Comparison of ENCODE assay signal across 22 mouse cellular contexts in genomic region chr1:168783851-168784250, GRCm38 (mm10).
"Had no signal": no experiment of that assay in that cellular context is flagged by ENCODE, and none has a peak within 500 bp of the region (broad histone marks: within the 10 kb centered on the region; RNA-seq: fewer than 3 reads in every experiment).

No protein-coding gene starts in this region.

- DNase-seq: kidney, adult 8-10 months; kidney, postnatal 25 days; layer of hippocampus, adult 9-11 months; liver; lung, adult 18-20 months; lung, postnatal 14 days; right cerebral cortex, adult 18-20 months; right cerebral cortex, postnatal 14 days; right cerebral cortex, postnatal 4 days; thymus, adult 2 months; thymus, postnatal 25 days had no signal

- ATAC-seq: liver, embryonic 12.5 days; midbrain, embryonic 15.5 days had no signal

- H3K4me2 ChIP-seq: limb, embryonic 13.5 days; liver, embryonic 12.5 days; liver, embryonic 15.5 days; midbrain, embryonic 12.5 days; midbrain, embryonic 15.5 days; neural tube, embryonic 12.5 days; neural tube, embryonic 15.5 days had no signal

- H3K9ac ChIP-seq: limb, embryonic 13.5 days; liver, embryonic 12.5 days; liver, embryonic 15.5 days; midbrain, embryonic 12.5 days; midbrain, embryonic 15.5 days; neural tube, embryonic 12.5 days; neural tube, embryonic 15.5 days had no signal

- H3K4me1 ChIP-seq: liver, embryonic 12.5 days; liver, embryonic 15.5 days; midbrain, embryonic 12.5 days; midbrain, embryonic 15.5 days; neural tube, embryonic 15.5 days had no signal

- H3K27ac ChIP-seq: layer of hippocampus, adult 2 months; limb, embryonic 10.5 days; limb, embryonic 13.5 days; liver, embryonic 12.5 days; liver, embryonic 15.5 days; macrophage; midbrain, embryonic 12.5 days; midbrain, embryonic 15.5 days; neural tube, embryonic 12.5 days; neural tube, embryonic 15.5 days; stomach, postnatal 0 days had no signal

- H3K4me3 ChIP-seq: layer of hippocampus, adult 2 months; limb, embryonic 10.5 days; limb, embryonic 13.5 days; liver, embryonic 12.5 days; liver, embryonic 15.5 days; midbrain, embryonic 12.5 days; midbrain, embryonic 15.5 days; neural tube, embryonic 12.5 days; neural tube, embryonic 15.5 days had no signal

- H3K27me3 ChIP-seq: limb, embryonic 13.5 days; liver, embryonic 12.5 days; liver, embryonic 15.5 days; midbrain, embryonic 12.5 days; midbrain, embryonic 15.5 days; neural tube, embryonic 12.5 days; neural tube, embryonic 15.5 days had no signal

- H3K9me3 ChIP-seq: limb, embryonic 10.5 days; limb, embryonic 13.5 days; liver, embryonic 12.5 days; liver, embryonic 15.5 days; midbrain, embryonic 12.5 days; midbrain, embryonic 15.5 days; neural tube, embryonic 12.5 days; neural tube, embryonic 15.5 days had no signal

- H3K36me3 ChIP-seq: limb, embryonic 10.5 days; limb, embryonic 13.5 days; liver, embryonic 12.5 days; liver, embryonic 15.5 days; midbrain, embryonic 12.5 days; midbrain, embryonic 15.5 days; neural tube, embryonic 12.5 days; neural tube, embryonic 15.5 days had no signal
